Mouse (Mus musculus) forebrain, embryonic 15.5 days (tissue): ENCODE results near the gene Col8a1. TPM values are rescaled to one million over a fixed set of nuclear protein-coding genes. Genes with fewer than 3 reads are reported as not detected.

ENCODE experiments used
- ATAC-seq: fragments of 200-750 bp; cut with Nextera tagmentation; replicated peaks from 2 replicates; pipeline ENCODE4 v1.8.0; 2017; ENCODE audit warnings: mild to moderate bottlenecking, moderate TSS enrichment, moderate library complexity
- H3K27ac ChIP-seq: fragments of 300-500 bp; sonication (generic); replicated peaks from 2 replicates; pipeline ENCODE4 v1.5.1; 2015; ENCODE audit warnings: mild to moderate bottlenecking, inconsistent platforms
- H3K27me3 ChIP-seq: fragments of 300-500 bp; sonication (generic); 2 replicates; pipeline ENCODE4 v1.6.1; 2015; ENCODE audit warnings: inconsistent platforms
- H3K36me3 ChIP-seq: fragments of 300-500 bp; sonication (generic); 2 replicates; pipeline ENCODE4 v1.6.1; 2015; ENCODE audit warnings: mild to moderate bottlenecking, inconsistent platforms
- H3K4me1 ChIP-seq: fragments of 300-500 bp; sonication (generic); 2 replicates; pipeline ENCODE4 v1.6.1; 2015; ENCODE audit warnings: inconsistent platforms
- H3K4me2 ChIP-seq: fragments of 300-500 bp; sonication (generic); replicated peaks from 2 replicates; pipeline ENCODE4 v1.6.1; 2015; ENCODE audit warnings: mild to moderate bottlenecking, inconsistent platforms
- H3K4me3 ChIP-seq: fragments of 300-500 bp; sonication (generic); 2 replicates; pipeline ENCODE4 v1.5.1; 2015; ENCODE audit warnings: mild to moderate bottlenecking, inconsistent platforms
- H3K9ac ChIP-seq: fragments of 300-500 bp; sonication (generic); replicated peaks from 2 replicates; pipeline ENCODE4 v1.6.1; 2015; ENCODE audit warnings: mild to moderate bottlenecking, inconsistent platforms
- H3K9me3 ChIP-seq: fragments of 300-500 bp; sonication (generic); 2 replicates; pipeline ENCODE4 v1.6.1; 2016; ENCODE audit warnings: inconsistent platforms
- WGBS: fragments of 180-500 bp; shearing (Covaris S2); methylation state at CpG from one replicate; pipeline ENCODE4 v1.1.7; 2015; ENCODE audit warnings: mixed read lengths; 5-methylcytosine and 5-hydroxymethylcytosine counted together
- polyA plus RNA-seq: library from polyadenylated mRNA; unstranded; fragments of >200 nt; fragmentation: Nextera tagmentation; extraction: Ambion mirVana; gene quantifications from 2 replicates; pipeline ENCODE4 v1.2.1, GENCODE M21; 2015

Col8a1 gene
- polyA plus RNA-seq, 1 experiment from 2014 or later, result 6.0 TPM

GRCm38 (mm10) chr16:57740169-57740568 is 14.4 kb downstream of the Col8a1 start:
- no peak overlapping the region for H3K4me2 ChIP-seq
- ATAC-seq, result no peak
- H3K4me1 ChIP-seq, result no peaks in the 10 kb centered on the region
- no peak overlapping the region for H3K27ac ChIP-seq
- H3K36me3 ChIP-seq, result no peaks in the 10 kb centered on the region
- WGBS, result 90% methylated on average over 3 of the region's 3 CpGs
- no peak overlapping the region for H3K9ac ChIP-seq
- no peak overlapping the region for H3K4me3 ChIP-seq
- no peaks in the 10 kb centered on the region for H3K27me3 ChIP-seq
- no peaks in the 10 kb centered on the region for H3K9me3 ChIP-seq

GRCm38 (mm10) chr16:57734942-57735341 is 19.6 kb downstream of the Col8a1 start:
- H3K27me3 ChIP-seq, result no peaks in the 10 kb centered on the region
- ATAC-seq, result no peak
- WGBS, result 98% methylated on average over 2 of the region's 2 CpGs
- no peaks in the 10 kb centered on the region for H3K36me3 ChIP-seq
- no peak overlapping the region for H3K4me3 ChIP-seq
- H3K4me2 ChIP-seq, result no peak overlapping the region
- no peak overlapping the region for H3K27ac ChIP-seq
- H3K9me3 ChIP-seq, result no peaks in the 10 kb centered on the region
- no peak overlapping the region for H3K9ac ChIP-seq
- no peaks in the 10 kb centered on the region for H3K4me1 ChIP-seq

GRCm38 (mm10) chr16:57733545-57733944 is 21.0 kb downstream of the Col8a1 start:
- no peak overlapping the region for H3K27ac ChIP-seq
- WGBS, result 86% methylated on average over 1 of the region's 1 CpGs
- H3K4me3 ChIP-seq, result no peak overlapping the region
- no peaks in the 10 kb centered on the region for H3K36me3 ChIP-seq
- no peaks in the 10 kb centered on the region for H3K9me3 ChIP-seq
- H3K9ac ChIP-seq, result no peak overlapping the region
- no peak for ATAC-seq
- H3K27me3 ChIP-seq, result no peaks in the 10 kb centered on the region
- no peak overlapping the region for H3K4me2 ChIP-seq
- H3K4me1 ChIP-seq, result no peaks in the 10 kb centered on the region

- no peak overlapping the region for H3K9ac ChIP-seq
- no peaks in the 10 kb centered on the region for H3K9me3 ChIP-seq
- ATAC-seq, result no peak
- no peaks in the 10 kb centered on the region for H3K27me3 ChIP-seq
- H3K27ac ChIP-seq, result no peak overlapping the region
- H3K4me3 ChIP-seq, result no peak overlapping the region
- 89% methylated on average over 3 of the region's 3 CpGs for WGBS
- H3K4me1 ChIP-seq, result no peaks in the 10 kb centered on the region
- H3K36me3 ChIP-seq, result no peaks in the 10 kb centered on the region
- H3K4me2 ChIP-seq, result no peak overlapping the region
These were observed 21.4 kb downstream of the Col8a1 start for GRCm38 (mm10) chr16:57733139-57733538.

GRCm38 (mm10) chr16:57724978-57725377 is 29.6 kb downstream of the Col8a1 start:
- Histone ChIP-seq H3K27ac (no peak overlapping the region), H3K4me3 (no peak overlapping the region), H3K27me3 (no peaks in the 10 kb centered on the region), H3K36me3 (no peaks in the 10 kb centered on the region), H3K9me3 (no peaks in the 10 kb centered on the region), H3K9ac (no peak overlapping the region), H3K4me1 (no peaks in the 10 kb centered on the region), H3K4me2 (no peak overlapping the region)
- WGBS, result 81% methylated on average over 3 of the region's 3 CpGs
- ATAC-seq, result no peak

- Histone ChIP-seq H3K4me2 (no peak overlapping the region), H3K27ac (no peak overlapping the region), H3K27me3 (no peaks in the 10 kb centered on the region), H3K4me3 (no peak overlapping the region), H3K9me3 (no peaks in the 10 kb centered on the region), H3K36me3 (no peaks in the 10 kb centered on the region), H3K4me1 (no peaks in the 10 kb centered on the region), H3K9ac (no peak overlapping the region)
- ATAC-seq, result no peak
- 75% methylated on average over 2 of the region's 2 CpGs for WGBS
These were observed 35.6 kb downstream of the Col8a1 start for GRCm38 (mm10) chr16:57718982-57719381.

- Histone ChIP-seq H3K36me3 (no peaks in the 10 kb centered on the region), H3K27me3 (no peaks in the 10 kb centered on the region), H3K4me2 (no peak overlapping the region), H3K9me3 (no peaks in the 10 kb centered on the region), H3K4me3 (no peak overlapping the region), H3K4me1 (no peaks in the 10 kb centered on the region), H3K9ac (no peak overlapping the region), H3K27ac (no peak overlapping the region)
- WGBS, result 94% methylated on average over 5 of the region's 5 CpGs
- ATAC-seq, result no peak
These were observed 55.8 kb downstream of the Col8a1 start for GRCm38 (mm10) chr16:57698733-57699132.

GRCm38 (mm10) chr16:57694694-57695093 is 59.8 kb downstream of the Col8a1 start:
- no peaks in the 10 kb centered on the region for H3K27me3 ChIP-seq
- no peak overlapping the region for H3K27ac ChIP-seq
- no peaks in the 10 kb centered on the region for H3K4me1 ChIP-seq
- ATAC-seq, result no peak
- 5% methylated on average over 1 of the region's 1 CpGs for WGBS
- H3K4me3 ChIP-seq, result no peak overlapping the region
- no peaks in the 10 kb centered on the region for H3K36me3 ChIP-seq
- H3K4me2 ChIP-seq, result no peak overlapping the region
- H3K9me3 ChIP-seq, result no peaks in the 10 kb centered on the region
- H3K9ac ChIP-seq, result no peak overlapping the region

GRCm38 (mm10) chr16:57693906-57694522 is 60.5 kb downstream of the Col8a1 start:
- H3K9me3 ChIP-seq, result no peaks in the 10 kb centered on the region
- H3K4me3 ChIP-seq, result no peak overlapping the region
- no peak overlapping the region for H3K4me2 ChIP-seq
- H3K9ac ChIP-seq, result no peak overlapping the region
- no peaks in the 10 kb centered on the region for H3K36me3 ChIP-seq
- ATAC-seq, result no peak
- 96% methylated on average over 2 of the region's 2 CpGs for WGBS
- H3K27me3 ChIP-seq, result no peaks in the 10 kb centered on the region
- no peaks in the 10 kb centered on the region for H3K4me1 ChIP-seq
- no peak overlapping the region for H3K27ac ChIP-seq

GRCm38 (mm10) chr16:57685790-57686399 is 68.6 kb downstream of the Col8a1 start:
- no peaks in the 10 kb centered on the region for H3K27me3 ChIP-seq
- ATAC-seq, result no peak
- 53% methylated on average over 5 of the region's 5 CpGs for WGBS
- H3K9me3 ChIP-seq, result no peaks in the 10 kb centered on the region
- H3K27ac ChIP-seq, result no peak overlapping the region
- no peaks in the 10 kb centered on the region for H3K4me1 ChIP-seq
- no peak overlapping the region for H3K9ac ChIP-seq
- no peak overlapping the region for H3K4me2 ChIP-seq
- H3K4me3 ChIP-seq, result no peak overlapping the region
- H3K36me3 ChIP-seq, result no peaks in the 10 kb centered on the region

GRCm38 (mm10) chr16:57672251-57672650 is 82.3 kb downstream of the Col8a1 start:
- no peak for ATAC-seq
- WGBS, result 64% methylated on average over 2 of the region's 2 CpGs
- H3K4me3 ChIP-seq, result no peak overlapping the region

GRCm38 (mm10) chr16:57671637-57672036 is 82.9 kb downstream of the Col8a1 start:
- H3K4me3 ChIP-seq, result no peak overlapping the region
- no peak for ATAC-seq
- no peak overlapping the region for H3K4me2 ChIP-seq
- no peaks in the 10 kb centered on the region for H3K27me3 ChIP-seq
- H3K4me1 ChIP-seq, result no peaks in the 10 kb centered on the region
- WGBS, result 88% methylated on average over 2 of the region's 2 CpGs
- no peak overlapping the region for H3K9ac ChIP-seq
- H3K36me3 ChIP-seq, result no peaks in the 10 kb centered on the region
- H3K27ac ChIP-seq, result no peak overlapping the region
- H3K9me3 ChIP-seq, result no peaks in the 10 kb centered on the region

More at GRCm38 (mm10) chr16:57672251-57672650, 82.3 kb downstream of the Col8a1 start:
- Histone ChIP-seq H3K4me2 (no peak overlapping the region), H3K36me3 (no peaks in the 10 kb centered on the region), H3K9me3 (no peaks in the 10 kb centered on the region), H3K9ac (no peak overlapping the region), H3K27me3 (no peaks in the 10 kb centered on the region), H3K4me1 (no peaks in the 10 kb centered on the region), H3K27ac (no peak overlapping the region)

GRCm38 (mm10) chr16:57669348-57669747 is 85.2 kb downstream of the Col8a1 start:
- Histone ChIP-seq H3K27ac (no peak overlapping the region), H3K4me3 (no peak overlapping the region), H3K27me3 (no peaks in the 10 kb centered on the region), H3K36me3 (no peaks in the 10 kb centered on the region), H3K9me3 (no peaks in the 10 kb centered on the region), H3K9ac (no peak overlapping the region), H3K4me2 (no peak overlapping the region), H3K4me1 (no peaks in the 10 kb centered on the region)
- 13% methylated on average over 3 of the region's 3 CpGs for WGBS
- ATAC-seq, result 0 out of 2 replicates have a peak, but pooled peaks have one; percentile 35
